Mouse (Mus musculus): ENCODE data around the gene Atxn2. TPM values are rescaled to one million over a fixed set of nuclear protein-coding genes. Genes with fewer than 3 reads are reported as not detected.

Gene Atxn2
- polyA plus RNA-seq, 1 experiment from 2014 or later, result 60.1 TPM

- WGBS, result 90% methylated on average over 4 of the region's 4 CpGs
- Histone ChIP-seq H3K9me3 (replicated peaks; ENCODE audit: control insufficient read depth, low read length, poor library complexity, severe bottlenecking) (no peaks in the 10 kb centered on the region), H3K27me3 (ENCODE audit: control insufficient read depth, insufficient read depth, low read depth, low read length) (no peaks in the 10 kb centered on the region), H3K4me2 (ENCODE audit: low read length) (no peak overlapping the region), H3K27ac (ENCODE audit: low read length) (no peak overlapping the region), H3K36me3 (ENCODE audit: control insufficient read depth, insufficient read depth, low read length) (0 out of 2 replicates have a peak, but pooled peaks cover 2% of the 10 kb centered on the region), H3K4me3 (ENCODE audit: low read depth, low read length) (no peak overlapping the region), H3K4me1 (ENCODE audit: control insufficient read depth, insufficient read depth, low read length) (no peaks in the 10 kb centered on the region), H3K9ac (ENCODE audit: low read depth, low read length) (no peak overlapping the region)
- ATAC-seq, result no peak
Observed at GRCm38 (mm10) chr5:121766038-121766773, 55.1 kb downstream of the Atxn2 start.

- H3K27ac ChIP-seq (ENCODE audit: low read length), result no peak overlapping the region
Observed at GRCm38 (mm10) chr5:121767564-121767963, 56.4 kb downstream of the Atxn2 start.

GRCm38 (mm10) chr5:121769827-121770226 is 58.7 kb downstream of the Atxn2 start:
- Histone ChIP-seq H3K36me3 (ENCODE audit: control insufficient read depth, insufficient read depth, low read length) (peaks cover 14% of the 10 kb centered on the region; the same call in 1 of the 2 replicates), H3K27me3 (ENCODE audit: control insufficient read depth, insufficient read depth, low read depth, low read length) (no peaks in the 10 kb centered on the region), H3K4me1 (ENCODE audit: control insufficient read depth, insufficient read depth, low read length) (no peaks in the 10 kb centered on the region), H3K9me3 (replicated peaks; ENCODE audit: control insufficient read depth, low read length, poor library complexity, severe bottlenecking) (no peaks in the 10 kb centered on the region), H3K4me2 (ENCODE audit: low read length) (no peak overlapping the region), H3K9ac (ENCODE audit: low read depth, low read length) (no peak overlapping the region), H3K27ac (ENCODE audit: low read length) (no peak overlapping the region), H3K4me3 (ENCODE audit: low read depth, low read length) (no peak overlapping the region)
- ATAC-seq, result no peak
- 87% methylated on average over 7 of the region's 7 CpGs for WGBS

More at GRCm38 (mm10) chr5:121767564-121767963, 56.4 kb downstream of the Atxn2 start:
- Histone ChIP-seq H3K4me2 (ENCODE audit: low read length) (no peak overlapping the region), H3K9ac (ENCODE audit: low read depth, low read length) (no peak overlapping the region), H3K36me3 (ENCODE audit: control insufficient read depth, insufficient read depth, low read length) (0 out of 2 replicates have a peak, but pooled peaks cover 4% of the 10 kb centered on the region), H3K9me3 (replicated peaks; ENCODE audit: control insufficient read depth, low read length, poor library complexity, severe bottlenecking) (no peaks in the 10 kb centered on the region), H3K27me3 (ENCODE audit: control insufficient read depth, insufficient read depth, low read depth, low read length) (no peaks in the 10 kb centered on the region), H3K4me1 (ENCODE audit: control insufficient read depth, insufficient read depth, low read length) (no peaks in the 10 kb centered on the region), H3K4me3 (ENCODE audit: low read depth, low read length) (no peak overlapping the region)
- 91% methylated on average over 2 of the region's 2 CpGs for WGBS
- no peak for ATAC-seq

- 89% methylated on average over 3 of the region's 3 CpGs for WGBS
- Histone ChIP-seq H3K4me2 (ENCODE audit: low read length) (no peak overlapping the region), H3K27ac (ENCODE audit: low read length) (no peak overlapping the region), H3K27me3 (ENCODE audit: control insufficient read depth, insufficient read depth, low read depth, low read length) (no peaks in the 10 kb centered on the region), H3K4me1 (ENCODE audit: control insufficient read depth, insufficient read depth, low read length) (no peaks in the 10 kb centered on the region), H3K36me3 (ENCODE audit: control insufficient read depth, insufficient read depth, low read length) (peaks cover 14% of the 10 kb centered on the region; the same call in 1 of the 2 replicates), H3K9ac (ENCODE audit: low read depth, low read length) (no peak overlapping the region), H3K4me3 (ENCODE audit: low read depth, low read length) (no peak overlapping the region), H3K9me3 (replicated peaks; ENCODE audit: control insufficient read depth, low read length, poor library complexity, severe bottlenecking) (no peaks in the 10 kb centered on the region)
- no peak for ATAC-seq
Observed at GRCm38 (mm10) chr5:121771611-121772010, 60.5 kb downstream of the Atxn2 start.

GRCm38 (mm10) chr5:121778485-121779119 is 67.5 kb downstream of the Atxn2 start:
- no peak overlapping the region for H3K9ac ChIP-seq (ENCODE audit: low read depth, low read length)
- H3K4me1 ChIP-seq (ENCODE audit: control insufficient read depth, insufficient read depth, low read length), result 0 out of 2 replicates have a peak, but pooled peaks cover 2% of the 10 kb centered on the region
- peaks cover 8% of the 10 kb centered on the region; the same call in 1 of the 2 replicates for H3K36me3 ChIP-seq (ENCODE audit: control insufficient read depth, insufficient read depth, low read length)
- H3K4me3 ChIP-seq (ENCODE audit: low read depth, low read length), result no peak overlapping the region
- no peaks in the 10 kb centered on the region for H3K9me3 ChIP-seq (replicated peaks; ENCODE audit: control insufficient read depth, low read length, poor library complexity, severe bottlenecking)
- no peak for ATAC-seq
- peak overlapping the region; percentile 39; the same call in 1 of the 2 replicates for H3K27ac ChIP-seq (ENCODE audit: low read length)
- H3K4me2 ChIP-seq (ENCODE audit: low read length), result no peak overlapping the region
- H3K27me3 ChIP-seq (ENCODE audit: control insufficient read depth, insufficient read depth, low read depth, low read length), result no peaks in the 10 kb centered on the region
- 58% methylated on average over 7 of the region's 7 CpGs for WGBS

- WGBS, result 74% methylated on average over 5 of the region's 5 CpGs
Observed at GRCm38 (mm10) chr5:121780180-121780579, 69.0 kb downstream of the Atxn2 start.

GRCm38 (mm10) chr5:121782467-121782866 is 71.3 kb downstream of the Atxn2 start:
- H3K4me1 ChIP-seq (ENCODE audit: control insufficient read depth, insufficient read depth, low read length), result 0 out of 2 replicates have a peak, but pooled peaks cover 4% of the 10 kb centered on the region

More at GRCm38 (mm10) chr5:121780180-121780579, 69.0 kb downstream of the Atxn2 start:
- Histone ChIP-seq H3K4me3 (ENCODE audit: low read depth, low read length) (no peak overlapping the region), H3K36me3 (ENCODE audit: control insufficient read depth, insufficient read depth, low read length) (peaks cover 3% of the 10 kb centered on the region; the same call in 1 of the 2 replicates), H3K4me2 (ENCODE audit: low read length) (no peak overlapping the region), H3K27ac (ENCODE audit: low read length) (no peak overlapping the region), H3K9ac (ENCODE audit: low read depth, low read length) (no peak overlapping the region), H3K4me1 (ENCODE audit: control insufficient read depth, insufficient read depth, low read length) (0 out of 2 replicates have a peak, but pooled peaks cover 4% of the 10 kb centered on the region), H3K27me3 (ENCODE audit: control insufficient read depth, insufficient read depth, low read depth, low read length) (no peaks in the 10 kb centered on the region), H3K9me3 (replicated peaks; ENCODE audit: control insufficient read depth, low read length, poor library complexity, severe bottlenecking) (no peaks in the 10 kb centered on the region)
- no peak for ATAC-seq

GRCm38 (mm10) chr5:121783862-121784500 is 72.8 kb downstream of the Atxn2 start:
- no peak for ATAC-seq
- H3K36me3 ChIP-seq (ENCODE audit: control insufficient read depth, insufficient read depth, low read length), result peaks cover 14% of the 10 kb centered on the region

More at GRCm38 (mm10) chr5:121782467-121782866, 71.3 kb downstream of the Atxn2 start:
- Histone ChIP-seq H3K4me2 (ENCODE audit: low read length) (no peak overlapping the region), H3K27me3 (ENCODE audit: control insufficient read depth, insufficient read depth, low read depth, low read length) (no peaks in the 10 kb centered on the region), H3K9ac (ENCODE audit: low read depth, low read length) (no peak overlapping the region), H3K9me3 (replicated peaks; ENCODE audit: control insufficient read depth, low read length, poor library complexity, severe bottlenecking) (no peaks in the 10 kb centered on the region), H3K27ac (ENCODE audit: low read length) (no peak overlapping the region), H3K36me3 (ENCODE audit: control insufficient read depth, insufficient read depth, low read length) (peaks cover 14% of the 10 kb centered on the region), H3K4me3 (ENCODE audit: low read depth, low read length) (no peak overlapping the region)
- 46% methylated on average over 4 of the region's 4 CpGs for WGBS
- ATAC-seq, result no peak

More at GRCm38 (mm10) chr5:121783862-121784500, 72.8 kb downstream of the Atxn2 start:
- Histone ChIP-seq H3K4me3 (ENCODE audit: low read depth, low read length) (no peak overlapping the region), H3K9me3 (replicated peaks; ENCODE audit: control insufficient read depth, low read length, poor library complexity, severe bottlenecking) (no peaks in the 10 kb centered on the region), H3K4me1 (ENCODE audit: control insufficient read depth, insufficient read depth, low read length) (0 out of 2 replicates have a peak, but pooled peaks cover 3% of the 10 kb centered on the region), H3K27me3 (ENCODE audit: control insufficient read depth, insufficient read depth, low read depth, low read length) (no peaks in the 10 kb centered on the region), H3K4me2 (ENCODE audit: low read length) (no peak overlapping the region), H3K27ac (ENCODE audit: low read length) (no peak overlapping the region; the same call in 1 of the 2 replicates), H3K9ac (ENCODE audit: low read depth, low read length) (no peak overlapping the region)
- WGBS, result 57% methylated on average over 10 of the region's 10 CpGs

All from midbrain, embryonic 16.5 days (tissue).